Mouse (Mus musculus) olfactory bulb, adult 2 months (tissue): ENCODE data around the gene Hoxb5.

ENCODE experiments used
- CTCF ChIP-seq: fragments of 200-500 bp; IDR thresholded peaks from 2 replicates; pipeline ENCODE4 v1.5.1; 2012; ENCODE audit warnings: low read depth, mild to moderate bottlenecking, low read length, moderate library complexity; ENCODE audit not compliant: insufficient read depth
- POLR2A ChIP-seq: fragments of 200-500 bp; IDR thresholded peaks from 2 replicates; pipeline ENCODE4 v1.6.1; 2012; ENCODE audit warnings: mild to moderate bottlenecking, low read depth, low read length, moderate library complexity; ENCODE audit not compliant: insufficient read depth

- TF ChIP-seq CTCF (no peak), POLR2A (no peak)
These were observed 2.6 kb upstream of the Hoxb5 start for GRCm38 (mm10) chr11:96300354-96301063.
